7 mouse cellular contexts compared by ENCODE assay signal in the genomic region with DNA sequence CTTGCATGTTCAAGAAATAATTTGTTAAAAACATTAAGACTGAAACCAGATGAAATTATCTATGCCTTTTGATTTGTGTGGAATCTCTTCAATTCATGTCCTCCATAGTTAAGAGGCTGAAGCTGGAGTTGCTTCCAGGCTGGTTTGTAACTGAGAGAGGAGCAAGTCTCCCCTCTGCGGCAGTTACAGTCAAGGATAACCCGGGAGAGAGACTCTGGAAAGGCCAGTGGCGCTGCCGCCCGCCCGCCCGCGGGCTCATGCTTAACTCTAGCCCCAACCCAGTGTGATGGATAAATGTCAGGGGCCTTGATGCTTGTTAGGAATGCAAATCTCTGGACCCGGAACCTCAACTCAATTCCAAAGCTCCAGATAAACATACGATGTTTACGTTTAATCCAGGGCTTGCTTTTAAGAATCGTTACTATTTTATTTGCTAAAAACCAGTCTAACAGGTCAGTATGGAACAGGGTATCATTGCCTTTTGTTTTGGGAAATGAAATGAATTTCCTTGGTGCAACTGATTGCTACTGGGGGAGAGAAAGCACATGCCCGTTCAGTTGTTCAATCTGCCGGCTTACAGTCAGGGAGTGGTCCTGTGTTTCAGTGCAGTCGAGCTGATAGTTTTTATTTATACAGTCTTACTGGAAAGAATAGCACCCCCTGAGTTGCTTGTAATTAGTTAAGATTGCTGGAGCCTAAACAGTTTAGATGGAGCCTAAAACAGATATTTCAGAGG. TPM values are rescaled to one million over a fixed set of nuclear protein-coding genes. Genes with fewer than 3 reads are reported as not detected.
DNase-seq lines count a peak whose midpoint lies in the region; ATAC-seq and TF ChIP-seq lines count a peak whose summit lies in the region.

No protein-coding gene starts in this region.

- no peaks in the 10 kb centered on the region for H3K9me3 ChIP-seq in embryonic facial prominence, embryonic 12.5 days
- no peaks in the 10 kb centered on the region for H3K9me3 ChIP-seq in limb, embryonic 13.5 days
- H3K9me3 ChIP-seq in liver, postnatal 0 days (ENCODE audit: low read length), result no peaks in the 10 kb centered on the region

- H3K27ac ChIP-seq in embryonic facial prominence, embryonic 12.5 days, result peak overlapping the region; percentile 72; the same call in 1 of the 2 replicates
- H3K27ac ChIP-seq in limb, embryonic 13.5 days, result peak overlapping the region; percentile 17; the same call in 1 of the 2 replicates
- no peak overlapping the region for H3K27ac ChIP-seq in liver, postnatal 0 days (ENCODE audit: low read depth)

- no peak for TF ChIP-seq EP300 in liver, postnatal 0 days (IDR thresholded peaks at IDR 0.05; ENCODE audit: low read depth)

- H3K9ac ChIP-seq in embryonic facial prominence, embryonic 12.5 days, result no peak overlapping the region
- H3K9ac ChIP-seq in limb, embryonic 13.5 days, result no peak overlapping the region
- H3K9ac ChIP-seq in liver, postnatal 0 days (replicated peaks), result no peak overlapping the region

- DNase-seq in right cerebral cortex, postnatal 10 days (ENCODE audit: low spot score in 2 of 2), result peak; percentile 38 to 44
- no peak for DNase-seq in right cerebral cortex, postnatal 14 days
- no peak for DNase-seq in liver, postnatal 0 days
- DNase-seq in gastrocnemius, adult 8-10 months (ENCODE audit: low spot score in 2 of 2), result no peak

- no peak for ATAC-seq in embryonic facial prominence, embryonic 12.5 days (ENCODE audit: insufficient number of reproducible peaks, insufficient read depth, low FRiP score, low TSS enrichment)
- no peak for ATAC-seq in limb, embryonic 13.5 days (ENCODE audit: low FRiP score, low read depth)
- no peak for ATAC-seq in liver, postnatal 0 days
- ATAC-seq in megakaryocyte progenitor cell, adult 5-6 weeks (replicated peaks; ENCODE audit: poor library complexity), result no peak

- H3K4me2 ChIP-seq in embryonic facial prominence, embryonic 12.5 days (replicated peaks), result peak overlapping the region; percentile 48
- peak overlapping the region; percentile 61 for H3K4me2 ChIP-seq in limb, embryonic 13.5 days (replicated peaks)
- H3K4me2 ChIP-seq in liver, postnatal 0 days (ENCODE audit: low read depth, low read length), result no peak overlapping the region

- H3K36me3 ChIP-seq in embryonic facial prominence, embryonic 12.5 days, result no peaks in the 10 kb centered on the region
- no peaks in the 10 kb centered on the region for H3K36me3 ChIP-seq in limb, embryonic 13.5 days
- no peaks in the 10 kb centered on the region for H3K36me3 ChIP-seq in liver, postnatal 0 days (replicated peaks; ENCODE audit: insufficient read depth, low read length)

- WGBS in embryonic facial prominence, embryonic 12.5 days, result 19% methylated on average over 15 of the region's 15 CpGs
- WGBS in limb, embryonic 13.5 days, result 31% methylated on average over 15 of the region's 15 CpGs
- 67% methylated on average over 15 of the region's 15 CpGs for WGBS in liver, postnatal 0 days (ENCODE audit: insufficient replicate concordance)

- no peaks in the 10 kb centered on the region for H3K27me3 ChIP-seq in embryonic facial prominence, embryonic 12.5 days
- no peaks in the 10 kb centered on the region for H3K27me3 ChIP-seq in limb, embryonic 13.5 days
- H3K27me3 ChIP-seq in liver, postnatal 0 days (ENCODE audit: insufficient read depth, low read length), result no peaks in the 10 kb centered on the region

- peaks cover 34% of the 10 kb centered on the region for H3K4me1 ChIP-seq in embryonic facial prominence, embryonic 12.5 days
- peaks cover 58% of the 10 kb centered on the region for H3K4me1 ChIP-seq in limb, embryonic 13.5 days
- H3K4me1 ChIP-seq in liver, postnatal 0 days (ENCODE audit: insufficient read depth), result no peaks in the 10 kb centered on the region

- H3K4me3 ChIP-seq in embryonic facial prominence, embryonic 12.5 days, result peak overlapping the region; percentile 23
- H3K4me3 ChIP-seq in limb, embryonic 13.5 days, result peak overlapping the region; percentile 22
- H3K4me3 ChIP-seq in liver, postnatal 0 days (ENCODE audit: low read depth, low read length), result no peak overlapping the region

- TF ChIP-seq CTCF in liver, postnatal 0 days (IDR thresholded peaks at IDR 0.05; ENCODE audit: low read depth), result no peak

RNA-seq across cellular contexts. Expression of a gene that starts 0.9 kb away (rescaled TPM):
- polyA plus RNA-seq in embryonic facial prominence, embryonic 12.5 days (2016; fragmentation: Nextera tagmentation; extraction: Ambion mirVana), result 3.5 and 4.7 TPM in 2 replicates
- polyA plus RNA-seq in limb, embryonic 13.5 days (2015; fragmentation: Nextera tagmentation; extraction: Ambion mirVana), result 1.0 and 1.2 TPM in 2 replicates
- 0.01 and 0.02 TPM in 2 replicates for polyA plus RNA-seq in liver, postnatal 0 days (2015; fragmentation: Nextera tagmentation; extraction: Ambion mirVana)
- 10 to 100 TPM; 25.4 to 43.1 (median 33.9) TPM for total RNA-seq in gastrocnemius, adult 8-10 months (2022)
- not detected in 2 replicates for total RNA-seq in megakaryocyte progenitor cell, adult 5-6 weeks (2015)
- total RNA-seq in megakaryocyte progenitor cell, adult 5-6 weeks (2017), result 0.08 TPM in 1 of 2 replicates, not detected in the other

Comparison
In these comparisons a context has a peak if more than half of its experiments do, and no peak if none do; other contexts are left out.
1. DNase-seq: peak in right cerebral cortex, postnatal 10 days (2 of 2); none in right cerebral cortex, postnatal 14 days (single experiment), liver, postnatal 0 days (single experiment) and gastrocnemius, adult 8-10 months (0 of 2).